Mouse (Mus musculus) T-cell, adult 66 days (primary cell): Measurements from ENCODE around the gene Zfp87. TPM values are rescaled to one million over a fixed set of nuclear protein-coding genes. Genes with fewer than 3 reads are reported as not detected.

ENCODE experiments used
- total RNA-seq, 2 experiments: library from RNA; stranded (reverse); gene quantifications; 3 replicates in 1 of 2; 4 replicates in 1 of 2; pipeline ENCODE4 v1.2.4; 2023

The Zfp87 gene
- total RNA-seq: 10 to 100 TPM; 23.3 to 25.2 TPM

GRCm38 (mm10) chr13:67525753-67526410, at the start of gene Zfp87, which contains the start of gene Gm26965:
Gene Zfp87 (minus strand): TSS chr13:67526177.
Gene Gm26965 (minus strand): TSS chr13:67526151.

GRCm38 (mm10) chr13:67553730-67554129, 27.8 kb upstream of the Zfp87 start, which contains the start of gene Zfp748:
Gene Zfp748 (minus strand): TSS chr13:67553830.

DNA sequence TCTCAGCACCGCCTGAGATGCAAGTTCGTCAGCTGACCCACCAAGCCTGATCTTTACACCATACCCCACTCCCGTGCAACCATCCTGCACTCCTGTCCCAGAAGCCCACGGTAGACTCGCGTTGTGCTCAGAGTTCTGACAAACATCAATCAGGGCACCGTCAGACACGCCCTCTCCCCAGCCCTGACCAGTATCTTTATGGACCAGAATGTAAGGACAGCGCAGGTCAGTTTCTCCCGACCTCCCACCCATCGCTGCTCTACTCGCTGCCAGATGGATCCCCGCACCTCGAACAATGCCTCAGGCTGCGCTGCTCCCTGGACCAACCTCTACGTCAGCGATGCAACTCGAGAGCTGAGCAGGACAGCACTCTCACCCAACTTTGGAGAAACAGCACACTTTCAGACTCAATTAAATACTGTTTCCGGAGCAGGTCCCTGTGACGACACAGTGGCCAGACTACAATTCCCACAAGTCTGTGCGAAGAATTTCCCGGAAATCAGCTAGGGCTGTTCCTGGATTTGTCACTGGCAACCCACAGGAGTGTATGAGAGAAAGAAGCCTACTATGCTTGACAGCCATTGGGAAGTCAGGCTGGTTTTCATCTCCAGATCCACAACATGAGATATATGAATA, 25.8 kb downstream of the Zfp87 start, which contains the start of gene Zfp58:
Zfp58 (minus strand) TSS at position 472 of the 636 bp plus-strand sequence.

DNA sequence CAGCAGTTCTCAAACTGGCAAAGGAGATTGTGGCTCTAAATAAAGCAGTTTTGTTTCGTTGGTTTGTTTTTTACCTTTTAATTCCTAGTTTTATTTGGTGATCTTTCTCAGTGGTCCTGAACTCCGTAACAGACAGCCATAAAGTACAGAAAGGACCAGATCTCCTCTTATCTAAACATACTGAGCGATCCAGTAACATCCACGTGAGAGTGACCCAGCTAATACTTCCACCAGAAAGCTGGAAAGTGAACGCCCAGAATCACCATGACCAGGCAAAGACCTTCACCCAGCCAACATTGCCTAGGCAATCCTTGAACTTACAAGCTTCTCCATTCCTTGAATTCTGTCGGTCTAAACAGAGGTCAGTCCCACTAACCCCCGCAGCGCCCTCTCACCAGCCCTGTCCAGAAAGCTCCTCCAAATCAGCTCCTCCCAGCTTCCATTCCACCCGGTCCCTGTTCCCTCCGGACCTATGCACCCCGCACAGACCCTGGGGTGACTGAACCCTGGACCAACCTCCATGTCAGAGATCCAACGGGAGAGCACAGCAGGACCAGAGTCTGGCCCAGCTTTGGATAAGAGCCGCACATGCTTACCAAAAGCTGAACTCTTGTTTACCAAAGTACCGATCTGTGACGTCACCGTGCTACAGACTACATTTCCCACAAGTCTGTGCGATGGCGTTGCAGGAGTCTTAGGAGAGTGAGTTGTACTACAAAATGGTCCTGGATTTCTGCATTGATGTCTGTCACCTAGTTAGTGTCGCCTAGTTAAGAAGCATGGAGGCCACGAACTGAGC, 42.2 kb downstream of the Zfp87 start, which contains the start of gene Zfp874b:
Zfp874b (minus strand) TSS at position 634 of the 799 bp plus-strand sequence.

Other genes starting within 250 kb of the Zfp87 start
- gene Zfp458, start 247.7 kb downstream of the Zfp87 start, total RNA-seq: 1 to 10 TPM; 2.8 to 5.4 TPM
- 1 to 10 TPM; 2.9 to 5.3 TPM for gene Zfp457, start 219.7 kb downstream of the Zfp87 start, total RNA-seq
- gene Zfp595, start 193.6 kb downstream of the Zfp87 start, total RNA-seq: 10 to 100 TPM; 16.4 to 18.8 TPM
- 1 to 10 TPM; 4.1 to 6.4 TPM for gene Gm28044, start 165.6 kb downstream of the Zfp87 start, total RNA-seq
- 10 to 100 TPM in 1 of 2 experiments, 1 to 10 TPM in 1; 8.2 to 10.7 TPM for gene Zfp953, start 165.6 kb downstream of the Zfp87 start, total RNA-seq
- gene Gm28041, start 150.4 kb downstream of the Zfp87 start, total RNA-seq: 1 to 10 TPM in 1 of 2 experiments, not detected in 1; 2.4 TPM
- gene Zfp456, start 150.4 kb downstream of the Zfp87 start, total RNA-seq: 10 to 100 TPM in 1 of 2 experiments, 1 to 10 TPM in 1; 7.7 to 12.5 TPM
- gene Zfp429, start 126.4 kb downstream of the Zfp87 start, total RNA-seq: 10 to 100 TPM; 10.1 to 12.5 TPM
- 1 to 10 TPM; 3.1 to 3.3 TPM for gene Zfp459, start 104.8 kb downstream of the Zfp87 start, total RNA-seq
- gene Zfp874a, start 74.6 kb downstream of the Zfp87 start, total RNA-seq: 10 to 100 TPM; 12.4 to 14.4 TPM
- gene Zfp874b, start 41.9 kb downstream of the Zfp87 start, total RNA-seq: 10 to 100 TPM; 17.1 to 18.3 TPM
- gene Zfp58, start 25.6 kb downstream of the Zfp87 start, total RNA-seq: 10 to 100 TPM; 12.6 to 13.9 TPM
- gene Gm26965, start within 50 bp of the Zfp87 start, total RNA-seq: not detected
- gene Zfp748, start 27.7 kb upstream of the Zfp87 start, total RNA-seq: 1 to 10 TPM; 8.6 to 9.3 TPM
- gene Zfp729b, start 83.5 kb upstream of the Zfp87 start, total RNA-seq: 10 to 100 TPM; 15.6 to 15.8 TPM
- 1 to 10 TPM; 3.3 to 8.8 TPM for gene Gm49345, start 111.6 kb upstream of the Zfp87 start, total RNA-seq
- 10 to 100 TPM; 12.3 to 15.7 TPM for gene Zfp729a, start 111.6 kb upstream of the Zfp87 start, total RNA-seq
- gene Zfp738, start 160.9 kb upstream of the Zfp87 start, total RNA-seq: 10 to 100 TPM; 14.2 to 16.6 TPM
- gene Zfp65, start 203.0 kb upstream of the Zfp87 start, total RNA-seq: 10 to 100 TPM in 1 of 2 experiments, 1 to 10 TPM in 1; 9.3 to 17.4 TPM
- gene Zfp85, start 229.1 kb upstream of the Zfp87 start, total RNA-seq: 1 to 10 TPM; 4.9 to 5.0 TPM